Mouse (Mus musculus) brain, embryonic 14.5 days (tissue): ENCODE results near the gene Mitf. TPM values are rescaled to one million over a fixed set of nuclear protein-coding genes. Genes with fewer than 3 reads are reported as not detected.

ENCODE experiments used
- DNase-seq: peaks from one replicate; pipeline ENCODE4 v3.0.0-alpha.2; 2011; ENCODE audit warnings: low read depth
- CTCF ChIP-seq: fragments of 200-500 bp; IDR thresholded peaks from 2 replicates; pipeline ENCODE4 v1.5.1; 2012; ENCODE audit warnings: inconsistent platforms, mild to moderate bottlenecking, moderate library complexity, borderline replicate concordance; ENCODE audit not compliant: insufficient read depth, insufficient read length; ENCODE audit errors: extremely low read depth
- POLR2A ChIP-seq: fragments of 200-500 bp; IDR thresholded peaks from 2 replicates; pipeline ENCODE4 v1.6.1; 2012; ENCODE audit warnings: mild to moderate bottlenecking, inconsistent platforms, borderline replicate concordance; ENCODE audit not compliant: poor library complexity, insufficient read depth, insufficient read length, severe bottlenecking; ENCODE audit errors: extremely low read depth
- polyA plus RNA-seq: library from polyadenylated mRNA; depleted of rRNA; stranded (reverse); fragments of >200 nt; gene quantifications from 2 replicates; pipeline ENCODE4 v1.2.3, GENCODE M21; 2012

Mitf gene
- polyA plus RNA-seq, 1 experiment = 2.5 TPM

GRCm38 (mm10) chr6:97866575-97866974 lies 59.7 kb downstream of the Mitf start:
- no peak for DNase-seq
- TF ChIP-seq CTCF = no peak
- no peak for TF ChIP-seq POLR2A

GRCm38 (mm10) chr6:97868005-97868404 lies 61.2 kb downstream of the Mitf start:
- DNase-seq = no peak
- TF ChIP-seq CTCF (no peak), POLR2A (no peak)

- TF ChIP-seq POLR2A (no peak), CTCF (no peak)
- no peak for DNase-seq
Observed at GRCm38 (mm10) chr6:97869953-97870352, 63.1 kb downstream of the Mitf start.

- TF ChIP-seq CTCF (no peak), POLR2A (no peak)
- DNase-seq = no peak
Observed at GRCm38 (mm10) chr6:97871296-97872030, 64.6 kb downstream of the Mitf start.

- TF ChIP-seq CTCF (no peak), POLR2A (no peak)
- DNase-seq = no peak
Observed at GRCm38 (mm10) chr6:97873102-97873501, 66.2 kb downstream of the Mitf start.

GRCm38 (mm10) chr6:97876990-97877389 lies 70.1 kb downstream of the Mitf start:
- no peak for DNase-seq
- no peak for TF ChIP-seq CTCF

GRCm38 (mm10) chr6:97877492-97877891 lies 70.6 kb downstream of the Mitf start:
- TF ChIP-seq CTCF (no peak), POLR2A (no peak)
- peak; percentile 5 for DNase-seq

- TF ChIP-seq CTCF = no peak
- TF ChIP-seq POLR2A = no peak
- no peak for DNase-seq
Observed at GRCm38 (mm10) chr6:97880363-97880762, 73.5 kb downstream of the Mitf start.

GRCm38 (mm10) chr6:97881935-97882334 lies 75.1 kb downstream of the Mitf start:
- DNase-seq = peak; percentile 9
- TF ChIP-seq POLR2A = no peak
- no peak for TF ChIP-seq CTCF

GRCm38 (mm10) chr6:97882931-97883330 lies 76.1 kb downstream of the Mitf start:
- TF ChIP-seq POLR2A = no peak
- no peak for TF ChIP-seq CTCF
- peak; percentile 49 for DNase-seq

- TF ChIP-seq CTCF = no peak
- no peak for TF ChIP-seq POLR2A
- DNase-seq = peak; percentile 68
Observed at GRCm38 (mm10) chr6:97883496-97883895, 76.6 kb downstream of the Mitf start.

GRCm38 (mm10) chr6:97884971-97885370 lies 78.1 kb downstream of the Mitf start:
- TF ChIP-seq POLR2A (no peak), CTCF (no peak)
- DNase-seq = no peak
